Comparison of ENCODE assay signal across 8 mouse cellular contexts in genomic region chr14:54687251-54687650, GRCm38 (mm10). TPM values are rescaled to one million over a fixed set of nuclear protein-coding genes. Genes with fewer than 3 reads are reported as not detected.
DNase-seq lines count a peak whose midpoint lies in the region; ATAC-seq and TF ChIP-seq lines count a peak whose summit lies in the region.

No protein-coding gene starts in this region.

- peak overlapping the region; percentile 94 for H3K4me3 ChIP-seq in testis, adult 2 months (ENCODE audit: control insufficient read depth, low read depth, low read length)
- peak overlapping the region; percentile 81 for H3K4me3 ChIP-seq in liver, embryonic 12.5 days

- peak; percentile 10 for DNase-seq in embryo, embryonic 11 days
- DNase-seq in embryo, embryonic 9.5 days (ENCODE audit: extremely low spot score) = no peak
- DNase-seq in testis, postnatal 10 days (ENCODE audit: low spot score) = no peak
- DNase-seq in urinary bladder, postnatal 10 days (ENCODE audit: low spot score) = no peak
- DNase-seq in natural killer cell, adult 2 months (ENCODE audit: low spot score in 2 of 2) = no peak
- DNase-seq in cerebellum, postnatal 36 days = no peak

- TF ChIP-seq CTCF in testis, adult 2 months (IDR thresholded peaks at IDR 0.05; ENCODE audit: control insufficient read depth, insufficient read depth, insufficient replicate concordance, low read depth, low read length) = no peak

- TF ChIP-seq POLR2A in testis, adult 2 months (IDR thresholded peaks at IDR 0.05; ENCODE audit: control insufficient read depth, low read depth, low read length) = no peak

- no peaks in the 10 kb centered on the region for H3K27me3 ChIP-seq in testis, adult 2 months (ENCODE audit: control insufficient read depth, insufficient read depth, low read length)
- no peaks in the 10 kb centered on the region for H3K27me3 ChIP-seq in liver, embryonic 12.5 days (replicated peaks)

- no peak for ATAC-seq in liver, embryonic 12.5 days

- H3K36me3 ChIP-seq in testis, adult 2 months (ENCODE audit: control insufficient read depth, insufficient read depth, low read length) = peaks cover 2% of the 10 kb centered on the region
- peaks cover 50% of the 10 kb centered on the region for H3K36me3 ChIP-seq in liver, embryonic 12.5 days

- 3% methylated on average over 8 of the region's 8 CpGs for WGBS in liver, embryonic 12.5 days (ENCODE audit: insufficient replicate concordance)

- peak overlapping the region; percentile 99 for H3K27ac ChIP-seq in testis, adult 2 months (ENCODE audit: control insufficient read depth, insufficient read depth, low read depth, low read length)
- peak overlapping the region; percentile 99 for H3K27ac ChIP-seq in liver, embryonic 12.5 days

- H3K4me1 ChIP-seq in testis, adult 2 months (ENCODE audit: control insufficient read depth, insufficient read depth, low read length) = no peaks in the 10 kb centered on the region
- peaks cover 43% of the 10 kb centered on the region for H3K4me1 ChIP-seq in liver, embryonic 12.5 days

- no peaks in the 10 kb centered on the region for H3K9me3 ChIP-seq in liver, embryonic 12.5 days (replicated peaks)

- H3K9ac ChIP-seq in liver, embryonic 12.5 days = peak overlapping the region; percentile 88

- H3K4me2 ChIP-seq in liver, embryonic 12.5 days = peak overlapping the region; percentile 82

RNA-seq across cellular contexts. Expression of gene Acin1, which starts 0.5 kb away (rescaled TPM):
- polyA plus RNA-seq in testis, adult 2 months (2012; rRNA removed) = 117 and 121 TPM in 2 replicates
- 74.1 and 76.0 TPM in 2 replicates for polyA plus RNA-seq in liver, embryonic 12.5 days (2016; fragmentation: Nextera tagmentation; extraction: Ambion mirVana)

RNA-seq across cellular contexts. Expression of gene 1700123O20Rik, which starts 1.2 kb away (rescaled TPM):
- polyA plus RNA-seq in testis, adult 2 months (2012; rRNA removed) = 38.6 and 47.0 TPM in 2 replicates
- 51.6 and 53.9 TPM in 2 replicates for polyA plus RNA-seq in liver, embryonic 12.5 days (2016; fragmentation: Nextera tagmentation; extraction: Ambion mirVana)

RNA-seq across cellular contexts. Expression of gene Gm29776, which starts 11.4 kb away (rescaled TPM):
- 0.22 and 0.32 TPM in 2 replicates for polyA plus RNA-seq in testis, adult 2 months (2012; rRNA removed)
- 0.05 TPM in 1 of 2 replicates, not detected in the other for polyA plus RNA-seq in liver, embryonic 12.5 days (2016; fragmentation: Nextera tagmentation; extraction: Ambion mirVana)

RNA-seq across cellular contexts. Expression of gene Cebpe, which starts 24.7 kb away (rescaled TPM):
- 0.22 and 0.32 TPM in 2 replicates for polyA plus RNA-seq in testis, adult 2 months (2012; rRNA removed)
- polyA plus RNA-seq in liver, embryonic 12.5 days (2016; fragmentation: Nextera tagmentation; extraction: Ambion mirVana) = 3.3 and 3.7 TPM in 2 replicates

RNA-seq across cellular contexts. Expression of gene Cdh24, which starts 46.1 kb away (rescaled TPM):
- polyA plus RNA-seq in testis, adult 2 months (2012; rRNA removed) = 9.9 and 10.2 TPM in 2 replicates
- polyA plus RNA-seq in liver, embryonic 12.5 days (2016; fragmentation: Nextera tagmentation; extraction: Ambion mirVana) = 0.61 and 1.0 TPM in 2 replicates
